Mouse (Mus musculus) c-Kit-positive CD71-negative TER-119-negative erythroid progenitor cells, embryonic 14.5 days (primary cell): ENCODE data around the gene Glipr1.

Source experiments
- DNase-seq: peaks from one replicate; pipeline ENCODE4 v3.0.0-alpha.2; 2013; ENCODE audit warnings: low read depth

The Glipr1 gene

DNA sequence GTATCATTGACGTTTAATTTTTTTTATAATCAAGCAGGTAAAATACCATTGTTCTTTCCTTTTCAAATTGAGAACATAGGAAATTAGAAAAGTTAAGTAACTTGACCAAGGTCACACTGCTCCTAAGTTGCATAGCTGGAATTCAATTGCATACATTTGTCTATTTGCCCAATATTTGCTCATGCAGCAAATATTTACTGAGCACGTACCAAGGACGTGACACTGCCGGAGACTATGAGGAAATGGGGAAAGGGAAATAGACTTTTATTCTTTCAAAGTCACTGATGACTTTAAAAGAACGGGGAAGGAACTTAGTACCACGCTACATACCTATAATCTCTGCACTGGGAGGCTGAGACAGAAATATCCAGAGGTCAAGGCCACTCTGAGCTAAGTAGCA, 42.0 kb downstream of the Glipr1 start:
- no peak for DNase-seq

DNA sequence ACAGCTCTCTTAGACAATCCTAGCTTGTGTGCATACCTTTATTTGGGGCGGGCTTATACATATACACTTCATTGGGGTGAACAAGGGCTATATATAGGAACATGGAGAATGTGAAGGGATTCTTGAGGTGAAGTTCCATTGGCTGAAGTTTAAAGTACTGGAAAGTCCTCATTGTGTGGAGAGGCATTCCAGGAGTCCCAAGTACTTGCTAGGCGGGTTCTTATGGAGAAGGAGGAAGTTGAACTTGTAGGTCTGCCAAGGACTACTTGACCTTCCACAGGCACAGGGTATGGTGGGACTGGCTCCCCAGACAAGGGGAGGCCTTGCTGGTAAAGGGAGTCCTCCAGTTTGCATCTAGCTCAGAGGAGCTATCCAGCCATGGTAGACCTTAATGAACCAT, 43.1 kb downstream of the Glipr1 start:
- DNase-seq, result no peak

DNA sequence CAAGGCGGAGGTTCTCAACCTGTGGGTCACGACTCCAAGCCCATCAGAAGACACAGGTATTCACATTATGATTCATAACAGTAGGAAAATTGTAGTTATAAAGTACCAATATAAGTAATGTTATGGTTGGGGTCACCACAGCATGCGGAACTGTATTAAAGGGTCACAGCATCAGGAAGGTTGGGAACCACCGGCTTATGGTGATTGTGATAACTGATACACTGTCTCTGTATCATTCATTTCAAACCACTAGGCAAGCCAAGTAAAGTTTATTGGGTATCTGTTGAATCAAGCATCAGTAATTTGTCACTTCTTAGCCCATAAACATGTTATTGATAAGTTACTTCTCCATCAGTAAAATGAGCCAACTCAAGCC, 44.4 kb downstream of the Glipr1 start:
- DNase-seq, result no peak

DNA sequence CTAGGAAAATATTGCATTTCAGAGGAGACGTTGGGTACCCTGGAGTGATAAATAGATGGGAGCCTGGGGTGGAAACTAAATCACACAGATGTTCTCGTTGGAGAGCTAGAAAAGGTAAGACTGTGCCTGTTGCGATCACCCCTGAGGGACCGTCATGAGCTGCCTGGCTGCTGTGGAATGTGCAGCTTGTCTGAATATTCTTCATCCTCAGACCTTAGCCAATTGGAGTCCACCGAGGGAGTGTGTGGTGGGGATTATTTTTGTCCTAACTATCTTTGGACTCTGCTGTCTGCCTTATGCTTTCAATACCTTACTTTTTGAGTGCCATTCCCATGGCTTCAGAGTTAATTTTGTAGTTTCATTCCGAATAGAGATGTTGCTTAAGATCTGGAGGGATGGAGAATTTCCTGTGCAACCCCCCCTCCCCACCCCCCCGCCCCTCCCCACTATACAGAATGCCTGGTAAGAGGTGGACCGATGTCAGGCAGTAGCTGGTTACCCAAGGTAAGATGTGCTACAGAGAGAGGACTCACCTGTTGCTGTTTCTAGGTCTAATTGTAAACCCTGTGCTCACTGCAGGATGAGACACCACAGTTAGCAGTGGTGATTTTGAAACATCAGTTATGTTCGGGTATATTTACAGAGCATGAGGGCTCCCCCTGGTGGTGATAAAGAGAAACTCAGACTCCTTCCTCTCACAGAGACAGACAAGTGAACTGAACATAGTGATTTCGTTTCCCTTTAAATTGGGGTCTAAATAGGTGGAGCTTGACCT, 45.0 kb downstream of the Glipr1 start:
- peak; percentile 68 for DNase-seq

DNA sequence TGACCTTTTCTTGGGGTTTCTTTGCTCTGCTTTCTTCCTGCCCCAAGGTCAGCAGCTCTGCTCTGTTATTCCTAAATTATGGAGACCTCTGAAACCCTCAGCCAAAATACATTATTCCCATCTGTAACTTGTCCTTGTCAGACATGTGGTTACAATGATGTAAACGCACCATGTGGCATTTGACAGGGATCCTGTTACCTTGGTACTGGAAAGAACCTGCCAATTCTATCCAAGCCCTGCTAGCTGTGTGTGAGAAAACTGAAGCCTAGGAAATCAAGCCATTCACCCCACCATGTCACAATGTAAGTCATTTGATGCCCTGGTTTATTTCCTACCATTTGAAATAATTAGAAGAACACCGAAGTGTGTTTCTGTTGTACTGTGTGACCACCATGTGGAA, 46.6 kb downstream of the Glipr1 start:
- no peak for DNase-seq

DNA sequence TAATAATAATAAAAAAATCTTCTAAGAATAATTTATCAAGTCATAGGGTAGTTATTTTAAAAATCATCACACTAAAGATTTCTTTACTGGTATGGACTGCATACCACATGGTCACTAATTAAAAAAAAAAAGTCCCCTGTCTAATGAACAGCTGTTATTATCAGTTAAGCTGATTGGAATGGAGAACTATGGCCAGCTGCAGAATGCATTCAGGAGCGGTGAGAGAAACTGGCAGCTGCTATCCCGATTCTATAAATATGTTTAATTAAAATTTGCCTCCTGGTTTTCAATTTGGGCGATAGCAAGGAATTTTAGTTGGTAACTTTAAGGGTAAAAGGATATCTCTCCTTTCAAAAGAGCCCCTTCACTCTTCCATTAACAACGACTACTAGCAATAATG, 53.4 kb downstream of the Glipr1 start:
- DNase-seq, result no peak

DNA sequence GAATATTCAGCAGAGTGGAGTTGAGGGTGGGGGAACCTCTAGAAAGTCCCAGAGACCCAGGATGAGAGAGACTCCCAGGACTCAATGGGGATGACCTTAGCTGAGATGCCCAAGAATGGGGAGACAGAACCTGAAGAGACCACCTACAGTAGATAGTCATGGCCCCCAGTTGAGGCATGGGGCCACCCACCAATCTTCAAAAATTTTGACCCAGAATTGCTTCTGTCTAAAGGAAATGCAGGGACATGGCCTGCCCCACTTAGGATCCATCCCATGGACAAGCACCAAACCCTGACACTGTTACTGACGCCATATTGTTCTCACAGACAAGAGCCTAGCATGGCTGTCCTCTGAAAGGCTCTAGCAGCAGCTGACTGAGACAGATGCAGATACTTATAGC, 54.4 kb downstream of the Glipr1 start:
- no peak for DNase-seq

DNA sequence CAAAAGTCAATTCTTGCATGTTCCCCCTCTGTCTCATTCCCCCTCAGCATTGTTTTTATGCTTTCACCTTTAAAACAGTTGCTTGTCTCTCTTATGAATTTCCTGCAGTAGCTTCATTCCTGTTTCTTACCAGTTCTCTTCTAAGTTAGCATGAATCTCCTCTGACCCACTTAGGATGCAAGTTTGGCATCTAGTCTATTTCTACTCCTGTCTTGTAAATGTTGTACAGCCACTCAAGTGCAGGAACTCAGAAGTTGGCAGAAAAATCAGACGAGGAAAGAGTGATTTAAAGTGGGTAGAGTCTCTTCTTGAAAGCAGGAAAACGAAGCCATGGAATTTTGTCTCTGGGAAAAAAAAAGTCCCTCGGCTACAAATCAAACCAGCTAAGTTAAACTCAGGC, 56.9 kb downstream of the Glipr1 start:
- no peak for DNase-seq

DNA sequence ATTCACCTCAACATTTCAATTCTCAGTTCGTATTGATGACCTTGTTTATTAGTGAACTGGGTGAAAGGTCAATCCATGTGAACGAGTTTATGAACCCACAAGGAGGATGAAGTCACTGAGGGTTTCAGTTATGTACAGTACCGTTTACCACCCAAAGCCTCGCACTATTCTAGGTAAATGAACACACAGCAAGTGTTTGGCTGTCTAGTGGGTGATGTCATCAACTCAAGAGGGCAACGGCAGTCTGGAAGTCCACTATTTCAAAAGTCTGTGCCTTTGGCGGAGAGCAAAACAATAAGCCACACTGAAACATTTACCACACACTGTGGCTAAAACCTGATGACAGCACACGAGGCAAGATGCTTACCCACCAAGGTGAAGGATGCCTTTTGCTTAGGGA, 59.4 kb downstream of the Glipr1 start:
- DNase-seq, result no peak

DNA sequence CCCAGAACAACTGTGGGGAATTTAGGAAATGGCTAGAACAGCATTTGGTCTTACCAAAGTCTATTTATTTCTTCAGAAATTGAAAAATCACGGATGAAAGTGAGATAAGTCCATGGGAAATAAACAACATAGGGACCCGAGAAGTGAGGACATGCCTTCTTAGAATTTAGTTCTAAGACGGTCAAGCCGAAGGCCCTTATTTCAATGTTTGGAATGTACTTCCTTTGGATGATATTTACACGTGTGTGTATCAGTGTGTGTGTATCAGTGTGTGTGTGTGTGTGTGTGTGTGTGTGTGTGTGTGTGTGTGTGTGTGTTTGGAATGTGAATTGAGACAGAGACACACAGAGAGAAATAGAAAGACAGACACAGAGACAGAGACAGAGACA, 65.3 kb downstream of the Glipr1 start:
- no peak for DNase-seq

DNA sequence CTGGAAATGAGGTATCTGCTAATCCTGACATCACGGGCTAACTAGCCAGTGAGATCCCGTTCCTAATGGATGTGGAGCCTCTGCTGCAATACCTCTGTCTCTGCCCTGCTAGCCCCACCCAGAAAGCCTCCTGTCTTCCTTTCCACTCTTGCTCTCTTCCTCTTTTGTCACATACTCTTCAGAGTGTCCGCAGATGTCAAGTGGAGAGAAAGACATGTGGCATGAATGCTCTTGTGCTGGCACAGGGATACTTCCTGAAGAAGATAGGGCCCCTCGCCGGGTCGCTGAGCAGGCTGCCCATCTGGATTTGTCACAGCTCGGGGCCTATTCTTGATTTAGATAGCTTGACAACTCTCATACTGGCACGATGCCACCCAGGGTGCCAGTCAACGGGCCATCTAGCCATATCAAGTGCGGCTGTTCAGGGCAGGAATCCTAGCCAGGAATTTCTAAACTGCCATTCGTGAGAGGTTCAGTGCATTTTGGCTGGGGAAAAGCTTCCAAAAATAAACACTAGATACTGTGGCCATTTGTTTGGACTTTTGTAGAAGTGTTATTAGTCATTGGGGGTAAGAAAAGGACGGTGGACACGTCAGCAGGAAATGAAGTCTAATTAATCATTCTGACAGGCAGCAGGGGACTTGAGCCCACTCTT, 65.8 kb downstream of the Glipr1 start:
- no peak for DNase-seq

DNA sequence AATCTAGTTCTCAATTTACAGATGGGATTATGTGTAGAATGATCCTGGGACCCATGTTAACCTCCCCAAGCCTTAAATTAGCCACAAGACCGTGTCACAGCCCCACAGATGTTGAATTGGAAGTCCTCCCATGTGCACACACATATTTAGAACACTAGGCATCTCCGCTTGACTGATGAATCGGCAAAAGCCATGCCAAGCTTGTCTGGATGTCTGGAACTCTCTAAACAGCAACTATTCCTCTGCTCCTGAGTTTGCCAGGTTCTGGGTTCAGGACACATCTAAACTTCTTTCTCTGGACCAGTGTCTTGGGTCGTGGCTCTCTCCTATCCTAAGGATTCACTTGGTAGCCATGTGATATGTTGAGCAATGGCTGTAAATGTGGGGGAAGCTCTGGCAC, 66.4 kb downstream of the Glipr1 start:
- DNase-seq, result no peak
